Mouse (Mus musculus): ENCODE measurements around the gene Gria3. TPM values are rescaled to one million over a fixed set of nuclear protein-coding genes. Genes with fewer than 3 reads are reported as not detected.

The Gria3 gene
- polyA plus RNA-seq (2015; fragmentation: Nextera tagmentation; extraction: Ambion mirVana) = 7.7 and 7.9 TPM in 2 replicates

DNA sequence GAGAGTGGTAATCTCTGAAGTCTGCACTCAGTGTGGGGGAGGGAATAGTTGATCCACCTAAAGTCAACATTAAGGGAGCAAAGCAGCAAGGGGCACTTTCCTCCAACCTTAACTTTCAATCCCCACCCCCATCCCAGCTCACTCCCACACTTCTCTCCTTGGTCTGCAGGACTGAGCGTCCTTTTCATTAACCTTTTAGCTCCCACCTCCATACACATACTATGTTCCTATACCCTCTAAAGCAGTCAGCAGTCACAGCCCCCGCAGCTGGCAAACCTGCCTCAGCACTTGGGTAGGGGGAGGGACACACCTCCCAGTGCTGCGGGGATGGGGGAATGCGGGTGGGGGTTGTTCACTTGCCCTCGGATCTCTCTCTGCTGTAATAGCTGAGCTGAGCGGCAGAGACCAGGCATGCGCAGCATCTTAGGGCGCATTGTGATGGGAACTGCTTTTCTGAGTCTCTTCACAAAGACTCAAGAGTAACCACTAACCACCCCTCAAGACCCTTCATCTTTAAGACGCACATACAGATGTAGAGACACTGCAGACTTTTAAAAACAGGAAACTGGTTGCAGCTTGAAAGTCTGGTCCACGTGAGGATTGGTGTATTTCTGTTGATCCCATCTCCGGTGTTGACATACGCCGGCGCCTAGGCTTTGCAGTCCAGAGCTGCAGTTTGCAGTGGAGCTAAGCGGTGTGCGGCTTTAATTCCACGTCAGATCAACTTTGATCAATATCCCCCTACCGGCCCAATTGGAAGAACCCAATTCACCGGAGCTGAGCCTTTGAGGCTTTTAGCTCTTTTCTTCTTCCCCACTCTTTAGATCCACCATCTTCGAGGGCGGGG is at the start of gene Gria3:
Gene Gria3, plus strand, starts transcription at position 797 of the 847 bp plus-strand sequence.
- WGBS = 9% methylated on average over 21 of the region's 21 CpGs
- Histone ChIP-seq H3K27ac (ENCODE audit: low read length) (peak within 1 kb of the TSS; percentile 38; the same call in 1 of the 2 replicates), H3K4me1 (ENCODE audit: control insufficient read depth, insufficient read depth, low read length) (no peaks in the 10 kb centered on the region), H3K4me3 (replicated peaks; ENCODE audit: low read length) (peak within 1 kb of the TSS; percentile 51), H3K9ac (ENCODE audit: low read length) (peak within 1 kb of the TSS; percentile 65), H3K27me3 (ENCODE audit: control insufficient read depth, insufficient read depth, low read length) (no peaks in the 10 kb centered on the region), H3K36me3 (ENCODE audit: control insufficient read depth, insufficient read depth, low read length) (no peaks in the 10 kb centered on the region), H3K9me3 (replicated peaks; ENCODE audit: control insufficient read depth, low read length) (no peaks in the 10 kb centered on the region), H3K4me2 (ENCODE audit: low read depth, low read length) (peak within 1 kb of the TSS; percentile 62)
- ATAC-seq (ENCODE audit: insufficient read depth, low FRiP score) = peak; percentile 37; the same call in 1 of the 2 replicates

DNA sequence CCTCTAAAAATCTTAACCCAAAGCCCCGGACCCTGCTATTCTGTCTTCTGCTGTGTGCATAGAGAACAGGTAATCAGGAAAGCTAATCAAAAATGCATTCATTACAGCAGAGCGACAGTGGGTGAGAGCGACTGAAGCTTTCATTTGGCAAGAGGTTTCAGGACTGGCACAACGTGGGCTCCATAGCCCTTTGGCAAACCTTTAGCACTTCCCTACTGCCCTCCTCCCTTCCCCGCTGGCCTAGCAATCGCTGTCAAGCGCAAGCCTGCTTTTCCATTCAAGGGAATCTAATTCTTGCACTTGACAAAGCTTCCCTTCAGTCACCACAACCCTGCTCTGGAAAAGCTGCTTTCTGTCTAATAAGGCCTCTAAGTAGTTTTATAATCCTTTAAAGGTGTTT is 13.6 kb upstream of the Gria3 start:
- H3K4me2 ChIP-seq (ENCODE audit: low read depth, low read length) = no peak overlapping the region
- H3K27ac ChIP-seq (ENCODE audit: low read length) = no peak overlapping the region
- no peak for ATAC-seq (ENCODE audit: insufficient read depth, low FRiP score)
- H3K9ac ChIP-seq (ENCODE audit: low read length) = no peak overlapping the region
- no peaks in the 10 kb centered on the region for H3K27me3 ChIP-seq (ENCODE audit: control insufficient read depth, insufficient read depth, low read length)
- H3K4me3 ChIP-seq (replicated peaks; ENCODE audit: low read length) = no peak overlapping the region
- no peaks in the 10 kb centered on the region for H3K9me3 ChIP-seq (replicated peaks; ENCODE audit: control insufficient read depth, low read length)
- H3K36me3 ChIP-seq (ENCODE audit: control insufficient read depth, insufficient read depth, low read length) = no peaks in the 10 kb centered on the region
- 49% methylated on average over 7 of the region's 7 CpGs for WGBS
- H3K4me1 ChIP-seq (ENCODE audit: control insufficient read depth, insufficient read depth, low read length) = no peaks in the 10 kb centered on the region

DNA sequence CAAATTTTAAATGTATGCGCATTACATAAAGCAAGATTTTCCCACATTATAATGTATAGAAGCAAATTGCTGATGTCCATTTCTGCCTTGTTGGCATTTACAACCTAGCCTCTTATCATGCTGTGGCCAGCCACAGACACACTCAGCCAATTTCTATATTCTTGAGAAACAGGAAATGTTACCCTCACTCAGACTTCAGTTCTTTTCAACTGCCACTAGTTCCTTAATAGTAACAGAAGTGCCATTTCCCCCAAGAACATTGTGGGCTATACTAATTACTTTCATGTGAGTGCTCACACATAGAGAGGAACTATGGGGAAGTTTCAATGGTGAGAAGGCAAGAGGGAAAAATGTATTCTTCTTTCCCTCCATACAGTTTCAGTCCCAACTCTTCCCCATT is 11.6 kb upstream of the Gria3 start:
- ATAC-seq (ENCODE audit: insufficient read depth, low FRiP score) = no peak
- no peaks in the 10 kb centered on the region for H3K9me3 ChIP-seq (replicated peaks; ENCODE audit: control insufficient read depth, low read length)
- H3K4me2 ChIP-seq (ENCODE audit: low read depth, low read length) = no peak overlapping the region
- no peaks in the 10 kb centered on the region for H3K4me1 ChIP-seq (ENCODE audit: control insufficient read depth, insufficient read depth, low read length)
- no peaks in the 10 kb centered on the region for H3K36me3 ChIP-seq (ENCODE audit: control insufficient read depth, insufficient read depth, low read length)
- 83% methylated on average over 1 of the region's 1 CpGs for WGBS
- H3K27me3 ChIP-seq (ENCODE audit: control insufficient read depth, insufficient read depth, low read length) = no peaks in the 10 kb centered on the region
- no peak overlapping the region for H3K9ac ChIP-seq (ENCODE audit: low read length)
- no peak overlapping the region for H3K4me3 ChIP-seq (replicated peaks; ENCODE audit: low read length)
- no peak overlapping the region for H3K27ac ChIP-seq (ENCODE audit: low read length)

DNA sequence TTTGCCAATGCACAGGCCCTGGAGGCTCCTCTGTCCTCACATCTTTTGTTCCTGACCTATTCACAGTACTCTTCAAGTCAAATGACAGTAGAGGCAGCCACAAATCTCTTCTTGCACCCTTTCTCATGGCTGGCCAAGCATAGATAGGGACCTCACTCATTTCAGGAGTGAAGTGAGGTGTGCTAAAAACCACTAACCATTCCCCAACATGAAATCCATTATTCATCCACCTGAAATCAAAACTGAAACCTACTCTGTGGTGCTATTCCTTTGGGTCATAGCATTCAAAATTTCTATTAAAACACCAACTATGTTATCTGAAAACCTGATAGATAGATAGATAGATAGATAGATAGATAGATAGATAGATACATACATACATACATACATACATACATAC is 2.2 kb upstream of the Gria3 start:
- no peak overlapping the region for H3K4me2 ChIP-seq (ENCODE audit: low read depth, low read length)
- no peaks in the 10 kb centered on the region for H3K9me3 ChIP-seq (replicated peaks; ENCODE audit: control insufficient read depth, low read length)
- ATAC-seq (ENCODE audit: insufficient read depth, low FRiP score) = no peak
- H3K4me3 ChIP-seq (replicated peaks; ENCODE audit: low read length) = no peak overlapping the region
- H3K36me3 ChIP-seq (ENCODE audit: control insufficient read depth, insufficient read depth, low read length) = no peaks in the 10 kb centered on the region
- H3K27ac ChIP-seq (ENCODE audit: low read length) = no peak overlapping the region
- no peak overlapping the region for H3K9ac ChIP-seq (ENCODE audit: low read length)
- no peaks in the 10 kb centered on the region for H3K27me3 ChIP-seq (ENCODE audit: control insufficient read depth, insufficient read depth, low read length)
- H3K4me1 ChIP-seq (ENCODE audit: control insufficient read depth, insufficient read depth, low read length) = no peaks in the 10 kb centered on the region

DNA sequence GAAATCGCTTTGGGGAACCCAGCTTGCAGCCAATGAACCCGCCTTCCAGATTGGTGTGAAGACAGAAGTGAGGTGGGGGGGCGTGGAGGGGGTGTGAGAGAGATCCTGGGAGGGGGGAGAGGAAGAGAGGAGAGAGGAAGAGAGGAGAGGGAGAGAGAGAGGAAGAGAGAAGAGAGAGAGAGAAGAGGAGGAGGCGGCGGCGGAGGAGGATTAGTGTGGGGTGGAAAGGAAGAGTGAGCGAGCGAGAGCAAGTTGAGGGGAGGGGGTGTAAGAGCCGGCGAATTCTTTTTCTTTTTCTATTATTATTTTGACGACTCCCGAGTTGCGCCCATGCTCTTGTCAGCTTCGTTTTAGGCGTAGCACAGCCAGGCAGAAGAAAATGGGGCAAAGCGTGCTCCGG is 532 bp downstream of the Gria3 start:
- peak overlapping the region; percentile 38; the same call in 1 of the 2 replicates for H3K27ac ChIP-seq (ENCODE audit: low read length)
- peak overlapping the region; percentile 65 for H3K9ac ChIP-seq (ENCODE audit: low read length)
- no peak for ATAC-seq (ENCODE audit: insufficient read depth, low FRiP score)
- peak overlapping the region; percentile 62 for H3K4me2 ChIP-seq (ENCODE audit: low read depth, low read length)
- no peaks in the 10 kb centered on the region for H3K4me1 ChIP-seq (ENCODE audit: control insufficient read depth, insufficient read depth, low read length)
- 8% methylated on average over 17 of the region's 17 CpGs for WGBS
- no peaks in the 10 kb centered on the region for H3K36me3 ChIP-seq (ENCODE audit: control insufficient read depth, insufficient read depth, low read length)
- no peaks in the 10 kb centered on the region for H3K27me3 ChIP-seq (ENCODE audit: control insufficient read depth, insufficient read depth, low read length)
- H3K9me3 ChIP-seq (replicated peaks; ENCODE audit: control insufficient read depth, low read length) = no peaks in the 10 kb centered on the region
- H3K4me3 ChIP-seq (replicated peaks; ENCODE audit: low read length) = peak overlapping the region; percentile 51

DNA sequence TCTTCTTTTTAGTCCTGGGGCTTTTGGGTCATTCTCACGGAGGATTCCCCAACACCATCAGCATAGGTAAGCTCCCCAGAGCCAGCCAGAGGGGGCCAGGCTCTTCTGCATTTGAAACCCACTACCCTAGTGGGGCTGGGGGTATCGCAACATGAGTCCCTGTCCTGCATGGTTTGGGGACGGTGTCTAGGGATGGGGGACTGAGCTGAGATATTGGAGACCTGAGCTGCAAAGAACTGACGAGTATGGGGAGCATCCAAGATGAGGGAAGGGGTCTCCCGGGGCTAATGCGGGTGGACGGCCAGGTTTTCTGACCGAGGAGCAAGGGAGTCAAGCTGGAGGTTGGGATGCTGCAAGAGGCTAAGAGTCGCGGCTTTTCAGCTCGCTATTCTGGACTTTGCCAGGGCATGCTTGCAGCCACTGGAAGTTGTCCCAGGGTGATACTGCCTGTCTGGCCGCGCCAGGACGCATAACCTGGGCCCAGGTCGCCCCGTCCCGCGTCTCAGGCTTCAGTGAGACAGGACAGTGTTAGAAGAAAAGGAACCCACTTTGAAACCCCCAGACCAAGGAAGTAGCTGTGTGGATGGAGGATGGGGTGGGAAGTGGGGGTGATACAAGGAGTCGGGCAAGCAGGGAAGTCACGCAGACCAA is 1.1 kb downstream of the Gria3 start:
- Histone ChIP-seq H3K4me3 (replicated peaks; ENCODE audit: low read length) (peak overlapping the region; percentile 51), H3K4me1 (ENCODE audit: control insufficient read depth, insufficient read depth, low read length) (no peaks in the 10 kb centered on the region), H3K4me2 (ENCODE audit: low read depth, low read length) (peak overlapping the region; percentile 62), H3K27me3 (ENCODE audit: control insufficient read depth, insufficient read depth, low read length) (no peaks in the 10 kb centered on the region), H3K36me3 (ENCODE audit: control insufficient read depth, insufficient read depth, low read length) (no peaks in the 10 kb centered on the region), H3K9ac (ENCODE audit: low read length) (peak overlapping the region; percentile 65), H3K27ac (ENCODE audit: low read length) (peak overlapping the region; percentile 38; the same call in 1 of the 2 replicates), H3K9me3 (replicated peaks; ENCODE audit: control insufficient read depth, low read length) (no peaks in the 10 kb centered on the region)
- 10% methylated on average over 20 of the region's 20 CpGs for WGBS
- ATAC-seq (ENCODE audit: insufficient read depth, low FRiP score) = peak; percentile 58; the same call in 1 of the 2 replicates

DNA sequence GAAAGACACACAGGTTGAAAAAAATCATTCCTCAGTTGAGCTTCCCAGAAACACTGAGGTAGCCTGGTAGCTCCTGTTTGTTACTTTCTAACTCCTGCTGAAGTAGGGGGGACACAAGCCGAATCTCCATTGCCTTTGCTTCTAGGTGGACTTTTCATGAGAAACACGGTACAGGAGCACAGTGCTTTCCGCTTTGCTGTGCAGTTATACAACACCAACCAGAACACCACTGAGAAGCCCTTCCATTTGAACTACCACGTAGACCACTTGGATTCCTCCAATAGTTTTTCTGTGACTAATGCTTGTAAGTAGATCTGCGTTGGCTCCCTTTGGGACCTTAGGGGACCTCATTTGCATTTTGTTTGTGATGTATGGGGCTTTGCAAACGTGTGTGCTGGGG is 2.0 kb downstream of the Gria3 start:
- Histone ChIP-seq H3K4me3 (replicated peaks; ENCODE audit: low read length) (peak overlapping the region; percentile 51), H3K9me3 (replicated peaks; ENCODE audit: control insufficient read depth, low read length) (no peaks in the 10 kb centered on the region), H3K27ac (ENCODE audit: low read length) (no peak overlapping the region), H3K36me3 (ENCODE audit: control insufficient read depth, insufficient read depth, low read length) (no peaks in the 10 kb centered on the region), H3K9ac (ENCODE audit: low read length) (peak overlapping the region; percentile 65; the same call in 1 of the 2 replicates), H3K4me2 (ENCODE audit: low read depth, low read length) (peak overlapping the region; percentile 62), H3K4me1 (ENCODE audit: control insufficient read depth, insufficient read depth, low read length) (no peaks in the 10 kb centered on the region), H3K27me3 (ENCODE audit: control insufficient read depth, insufficient read depth, low read length) (no peaks in the 10 kb centered on the region)
- WGBS = 24% methylated on average over 6 of the region's 6 CpGs
- ATAC-seq (ENCODE audit: insufficient read depth, low FRiP score) = no peak

DNA sequence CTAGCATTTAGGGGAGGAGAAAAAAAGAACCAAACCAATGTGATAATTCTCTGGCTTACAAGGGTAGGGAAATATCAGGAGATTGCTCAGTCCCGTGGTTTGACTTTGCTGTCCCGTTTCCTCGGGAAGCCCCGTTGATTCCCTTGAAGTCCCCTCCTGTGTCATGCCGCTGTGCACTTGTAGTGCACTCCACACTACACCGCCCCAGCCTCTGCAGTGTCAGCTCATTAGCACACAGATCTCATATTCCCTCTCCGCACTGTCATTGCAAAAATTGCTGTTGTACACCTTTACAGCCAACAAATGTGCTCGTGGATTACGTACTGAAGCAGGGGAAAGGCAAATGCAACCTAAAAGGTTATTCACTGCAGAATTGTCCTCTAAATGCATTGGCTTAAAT is 5.6 kb downstream of the Gria3 start:
- H3K9ac ChIP-seq (ENCODE audit: low read length) = no peak overlapping the region
- ATAC-seq (ENCODE audit: insufficient read depth, low FRiP score) = no peak
- H3K36me3 ChIP-seq (ENCODE audit: control insufficient read depth, insufficient read depth, low read length) = no peaks in the 10 kb centered on the region
- H3K27ac ChIP-seq (ENCODE audit: low read length) = no peak overlapping the region
- no peak overlapping the region for H3K4me2 ChIP-seq (ENCODE audit: low read depth, low read length)
- H3K4me1 ChIP-seq (ENCODE audit: control insufficient read depth, insufficient read depth, low read length) = no peaks in the 10 kb centered on the region
- H3K9me3 ChIP-seq (replicated peaks; ENCODE audit: control insufficient read depth, low read length) = no peaks in the 10 kb centered on the region
- no peak overlapping the region for H3K4me3 ChIP-seq (replicated peaks; ENCODE audit: low read length)
- H3K27me3 ChIP-seq (ENCODE audit: control insufficient read depth, insufficient read depth, low read length) = no peaks in the 10 kb centered on the region
- 62% methylated on average over 9 of the region's 9 CpGs for WGBS

DNA sequence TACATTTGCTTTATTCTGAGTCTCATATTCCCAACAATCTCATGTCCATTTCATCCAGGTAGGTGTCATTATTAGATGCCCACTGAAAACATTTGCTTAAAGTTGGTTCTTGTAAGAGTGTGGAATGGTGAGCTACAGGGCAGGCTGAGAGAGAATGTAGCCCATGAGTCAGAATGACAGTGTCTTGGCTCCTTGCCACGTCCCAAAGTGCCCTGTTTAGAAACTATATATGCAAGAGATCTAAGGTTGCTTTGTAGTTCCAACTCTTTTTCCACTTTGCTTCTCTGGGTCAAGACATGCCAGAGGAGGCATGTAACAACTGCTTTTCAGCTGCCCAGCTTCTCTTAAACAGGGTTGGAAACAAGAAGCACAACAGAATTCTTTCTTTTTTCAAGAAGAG is 9.1 kb downstream of the Gria3 start:
- Histone ChIP-seq H3K36me3 (ENCODE audit: control insufficient read depth, insufficient read depth, low read length) (no peaks in the 10 kb centered on the region), H3K9ac (ENCODE audit: low read length) (no peak overlapping the region), H3K4me2 (ENCODE audit: low read depth, low read length) (no peak overlapping the region), H3K4me1 (ENCODE audit: control insufficient read depth, insufficient read depth, low read length) (no peaks in the 10 kb centered on the region), H3K27ac (ENCODE audit: low read length) (no peak overlapping the region), H3K9me3 (replicated peaks; ENCODE audit: control insufficient read depth, low read length) (no peaks in the 10 kb centered on the region), H3K4me3 (replicated peaks; ENCODE audit: low read length) (no peak overlapping the region), H3K27me3 (ENCODE audit: control insufficient read depth, insufficient read depth, low read length) (no peaks in the 10 kb centered on the region)
- 20% methylated on average over 1 of the region's 1 CpGs for WGBS
- no peak for ATAC-seq (ENCODE audit: insufficient read depth, low FRiP score)
